Mouse (Mus musculus): ENCODE results near the gene Optc. TPM values are rescaled to one million over a fixed set of nuclear protein-coding genes. Genes with fewer than 3 reads are reported as not detected.

The Optc gene
- total RNA-seq, 2 experiments from 2014 or later, result not detected

Other genes starting within 250 kb of the Optc start
- gene Zbed6, start 247.1 kb downstream of the Optc start, total RNA-seq (2015), result 9.1 and 12.8 TPM in 2 replicates
- 9.3 and 14.9 TPM in 2 replicates for gene Zbed6, start 247.1 kb downstream of the Optc start, total RNA-seq (2017)
- gene Gm38394, start 246.7 kb downstream of the Optc start, total RNA-seq (2015), result 18.2 and 19.0 TPM in 2 replicates
- gene Gm38394, start 246.7 kb downstream of the Optc start, total RNA-seq (2017), result 4.1 and 8.7 TPM in 2 replicates
- gene Lax1, start 217.9 kb downstream of the Optc start, total RNA-seq (2015), result 0.85 and 1.8 TPM in 2 replicates
- gene Lax1, start 217.9 kb downstream of the Optc start, total RNA-seq (2017), result 0.75 and 2.6 TPM in 2 replicates
- 33.6 and 40.5 TPM in 2 replicates for gene Atp2b4, start 107.0 kb downstream of the Optc start, total RNA-seq (2015)
- 30.7 and 34.7 TPM in 2 replicates for gene Atp2b4, start 107.0 kb downstream of the Optc start, total RNA-seq (2017)
- not detected in 2 replicates for gene Prelp, start 13.4 kb upstream of the Optc start, total RNA-seq (2015)
- gene Prelp, start 13.4 kb upstream of the Optc start, total RNA-seq (2017), result not detected in 2 replicates
- not detected in 2 replicates for gene Fmod, start 129.3 kb upstream of the Optc start, total RNA-seq (2015)
- gene Fmod, start 129.3 kb upstream of the Optc start, total RNA-seq (2017), result not detected in 2 replicates
- 14.2 and 22.2 TPM in 2 replicates for gene Btg2, start 171.1 kb upstream of the Optc start, total RNA-seq (2015)
- 38.7 and 47.8 TPM in 2 replicates for gene Btg2, start 171.1 kb upstream of the Optc start, total RNA-seq (2017)
- gene Chit1, start 203.2 kb upstream of the Optc start, total RNA-seq (2015), result 1.3 and 2.3 TPM in 2 replicates
- gene Chit1, start 203.2 kb upstream of the Optc start, total RNA-seq (2017), result 0.74 and 1.8 TPM in 2 replicates

Data from megakaryocyte progenitor cell, adult 5-6 weeks (primary cell).